Mouse (Mus musculus) liver, adult 2 months (tissue): ENCODE data around the gene Grid2ip.

Experiments
- CTCF ChIP-seq: fragments of 200-500 bp; IDR thresholded peaks from 2 replicates; pipeline ENCODE4 v1.5.1; 2011; ENCODE audit warnings: low read depth, low read length, control low read depth
- POLR2A ChIP-seq: fragments of 200-500 bp; IDR thresholded peaks from 2 replicates; pipeline ENCODE4 v1.6.1; 2011; ENCODE audit warnings: low read length, control low read depth; ENCODE audit not compliant: insufficient read depth; ENCODE audit errors: extremely low read depth

DNA sequence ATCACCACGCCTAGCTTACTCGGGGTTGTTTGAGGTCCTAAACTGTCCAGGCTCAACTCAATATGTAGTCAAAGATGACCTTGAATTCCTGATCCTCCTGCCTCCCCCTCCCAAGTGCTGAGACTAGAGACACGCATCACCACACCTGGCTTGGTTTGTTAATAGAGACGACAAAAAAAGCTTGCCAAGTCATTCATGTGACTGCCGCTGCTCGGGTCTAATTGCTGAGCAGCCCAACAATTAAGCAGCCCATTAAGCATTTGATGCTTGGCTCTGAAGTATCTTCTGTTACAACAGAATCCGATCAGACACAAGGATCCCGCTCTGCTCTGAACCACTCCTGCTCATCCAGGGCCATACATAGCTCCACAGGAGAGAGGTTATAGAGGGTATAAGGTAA, 10.8 kb upstream of the Grid2ip start:
- no peak for TF ChIP-seq CTCF
- no peak for TF ChIP-seq POLR2A
